Mouse (Mus musculus) right cerebral cortex, postnatal 4 days (tissue): ENCODE measurements around the gene Lmo1.
"Not testable (repeated sequence)": the region's sequence is repeated elsewhere in the genome, so short reads cannot be mapped to it uniquely, and the experiment has no call there.

Experiments used
- DNase-seq: peaks from one replicate; pipeline ENCODE4 v3.0.0-alpha.2; 2022

Gene Lmo1

GRCm38 (mm10) chr7:109174337-109174948 lies 564 bp downstream of the Lmo1 start:
- DNase-seq, result peak; percentile 75

GRCm38 (mm10) chr7:109171874-109172273 lies 3.1 kb downstream of the Lmo1 start:
- DNase-seq, result no peak

- DNase-seq, result peak; percentile 97
These were observed 4.6 kb downstream of the Lmo1 start for GRCm38 (mm10) chr7:109170441-109170820.

- peak; percentile 45 for DNase-seq
These were observed 5.2 kb downstream of the Lmo1 start for GRCm38 (mm10) chr7:109169505-109170440.

- DNase-seq, result no peak
These were observed 6.3 kb downstream of the Lmo1 start for GRCm38 (mm10) chr7:109168716-109169115.

GRCm38 (mm10) chr7:109165931-109166585 lies 8.9 kb downstream of the Lmo1 start:
- no peak for DNase-seq

- DNase-seq, result no peak
These were observed 20.7 kb downstream of the Lmo1 start for GRCm38 (mm10) chr7:109154331-109154730.

- DNase-seq, result no peak
These were observed 21.5 kb downstream of the Lmo1 start for GRCm38 (mm10) chr7:109153538-109153937.

- no peak for DNase-seq
These were observed 23.9 kb downstream of the Lmo1 start for GRCm38 (mm10) chr7:109151088-109151487.

GRCm38 (mm10) chr7:109145211-109145610 lies 29.8 kb downstream of the Lmo1 start:
- DNase-seq, result no peak

GRCm38 (mm10) chr7:109144705-109145104 lies 30.3 kb downstream of the Lmo1 start:
- no peak for DNase-seq

- no peak for DNase-seq
These were observed 32.4 kb downstream of the Lmo1 start for GRCm38 (mm10) chr7:109142564-109142963.

- DNase-seq, result no peak
These were observed 33.3 kb downstream of the Lmo1 start for GRCm38 (mm10) chr7:109141753-109142152.

- DNase-seq, result no peak
These were observed 34.0 kb downstream of the Lmo1 start for GRCm38 (mm10) chr7:109141054-109141453.

GRCm38 (mm10) chr7:109139405-109139804 lies 35.6 kb downstream of the Lmo1 start:
- peak; percentile 86 for DNase-seq

- DNase-seq, result no peak
These were observed 37.6 kb downstream of the Lmo1 start for GRCm38 (mm10) chr7:109137441-109137840.

GRCm38 (mm10) chr7:109131565-109131964 lies 43.4 kb downstream of the Lmo1 start:
- no peak for DNase-seq

GRCm38 (mm10) chr7:109129946-109130686 lies 44.9 kb downstream of the Lmo1 start:
- DNase-seq, result no peak

- DNase-seq, result no peak
These were observed 45.6 kb downstream of the Lmo1 start for GRCm38 (mm10) chr7:109129442-109129841.

- no peak for DNase-seq
These were observed 59.1 kb downstream of the Lmo1 start for GRCm38 (mm10) chr7:109115929-109116328.

- not testable (repeated sequence) for DNase-seq
These were observed 59.5 kb downstream of the Lmo1 start for GRCm38 (mm10) chr7:109115488-109115887.

GRCm38 (mm10) chr7:109114950-109115349 lies 60.1 kb downstream of the Lmo1 start:
- DNase-seq, result no peak

GRCm38 (mm10) chr7:109111000-109111399 lies 64.0 kb downstream of the Lmo1 start:
- DNase-seq, result no peak
